Mouse (Mus musculus) T-helper 17 cell (primary cell): ENCODE results near the gene Rcc1l.

Source experiments
- in situ Hi-C, 2 experiments: fragments of 300-600 bp; cut with MboI, MseI; formaldehyde crosslinking; loops; 1 replicate in 1 of 2; 2 replicates in 1 of 2; pipeline ENCODE4 v1.15.1; 2025; ENCODE audit warnings: high pct_unique_total_duplicates in 2 of 2

The Rcc1l gene

GRCm38 (mm10) chr5:134173206-134173605 lies 3.4 kb downstream of the Rcc1l start:
- in situ Hi-C loops = no loop called here

- in situ Hi-C loops = no loop called here
Measured at GRCm38 (mm10) chr5:134170167-134170566, 6.4 kb downstream of the Rcc1l start.

GRCm38 (mm10) chr5:134169231-134169630 lies 7.3 kb downstream of the Rcc1l start:
- in situ Hi-C loops = no loop called here

- in situ Hi-C loops = no loop called here
Measured at GRCm38 (mm10) chr5:134168033-134168432, 8.5 kb downstream of the Rcc1l start.

GRCm38 (mm10) chr5:134166642-134167041 lies 9.9 kb downstream of the Rcc1l start:
- in situ Hi-C loops = no loop called here

GRCm38 (mm10) chr5:134164688-134165087 lies 11.9 kb downstream of the Rcc1l start:
- in situ Hi-C loops = no loop called here

GRCm38 (mm10) chr5:134155916-134156466 lies 20.6 kb downstream of the Rcc1l start:
- in situ Hi-C loops = no loop called here

- in situ Hi-C loops = no loop called here
Measured at GRCm38 (mm10) chr5:134151895-134152294, 24.7 kb downstream of the Rcc1l start.

GRCm38 (mm10) chr5:134148153-134148552 lies 28.4 kb downstream of the Rcc1l start:
- in situ Hi-C loops = no loop called here

- in situ Hi-C loops = no loop called here
Measured at GRCm38 (mm10) chr5:134147194-134147753, 29.3 kb downstream of the Rcc1l start.

- in situ Hi-C loops = no loop called here
Measured at GRCm38 (mm10) chr5:134144986-134145385, 31.6 kb downstream of the Rcc1l start.

- in situ Hi-C loops = no loop called here
Measured at GRCm38 (mm10) chr5:134142381-134142780, 34.2 kb downstream of the Rcc1l start.

GRCm38 (mm10) chr5:134141236-134141635 lies 35.3 kb downstream of the Rcc1l start:
- in situ Hi-C loops = no loop called here

GRCm38 (mm10) chr5:134139429-134139828 lies 37.1 kb downstream of the Rcc1l start:
- in situ Hi-C loops = no loop called here

- in situ Hi-C loops = no loop called here
Measured at GRCm38 (mm10) chr5:134137933-134138332, 38.6 kb downstream of the Rcc1l start.

- in situ Hi-C loops = no loop called here
Measured at GRCm38 (mm10) chr5:134136022-134136421, 40.6 kb downstream of the Rcc1l start.

- in situ Hi-C loops = no loop called here
Measured at GRCm38 (mm10) chr5:134131586-134131985, 45.0 kb downstream of the Rcc1l start.

- in situ Hi-C loops = no loop called here
Measured at GRCm38 (mm10) chr5:134126232-134126631, 50.3 kb downstream of the Rcc1l start.

GRCm38 (mm10) chr5:134123846-134124245 lies 52.7 kb downstream of the Rcc1l start:
- in situ Hi-C loops = no loop called here

GRCm38 (mm10) chr5:134121893-134122259 lies 54.7 kb downstream of the Rcc1l start:
- in situ Hi-C loops = no loop called here

- in situ Hi-C loops = no loop called here
Measured at GRCm38 (mm10) chr5:134121138-134121892, 55.3 kb downstream of the Rcc1l start.

- in situ Hi-C loops = no loop called here
Measured at GRCm38 (mm10) chr5:134120135-134120534, 56.4 kb downstream of the Rcc1l start.

GRCm38 (mm10) chr5:134119481-134120120 lies 57.0 kb downstream of the Rcc1l start:
- in situ Hi-C loops = no loop called here
